Mouse (Mus musculus) embryo, embryonic 9.5 days (tissue): ENCODE measurements at regions not wholly inside any gene's neighbourhood (a gene's known extent, or its start where the extent isn't known, plus 50 kb on each side); places are given as distances from the start of the nearest gene placed in this dataset.
A peak's percentile ranks its signal among the peaks of the same experiment; 100 is the strongest.

Experiments used
- DNase-seq: peaks from one replicate; pipeline ENCODE4 v3.0.0-alpha.2; 2017; ENCODE audit errors: extremely low spot score

- DNase-seq = no peak
These were observed 163.8 kb upstream of the Zfp703 start for GRCm38 (mm10) chr8:26813198-26813815.

GRCm38 (mm10) chr8:26815020-26815584, 162.0 kb upstream of the Zfp703 start:
- DNase-seq = no peak

- no peak for DNase-seq
These were observed 160.1 kb upstream of the Zfp703 start for GRCm38 (mm10) chr8:26816977-26817376.

DNA sequence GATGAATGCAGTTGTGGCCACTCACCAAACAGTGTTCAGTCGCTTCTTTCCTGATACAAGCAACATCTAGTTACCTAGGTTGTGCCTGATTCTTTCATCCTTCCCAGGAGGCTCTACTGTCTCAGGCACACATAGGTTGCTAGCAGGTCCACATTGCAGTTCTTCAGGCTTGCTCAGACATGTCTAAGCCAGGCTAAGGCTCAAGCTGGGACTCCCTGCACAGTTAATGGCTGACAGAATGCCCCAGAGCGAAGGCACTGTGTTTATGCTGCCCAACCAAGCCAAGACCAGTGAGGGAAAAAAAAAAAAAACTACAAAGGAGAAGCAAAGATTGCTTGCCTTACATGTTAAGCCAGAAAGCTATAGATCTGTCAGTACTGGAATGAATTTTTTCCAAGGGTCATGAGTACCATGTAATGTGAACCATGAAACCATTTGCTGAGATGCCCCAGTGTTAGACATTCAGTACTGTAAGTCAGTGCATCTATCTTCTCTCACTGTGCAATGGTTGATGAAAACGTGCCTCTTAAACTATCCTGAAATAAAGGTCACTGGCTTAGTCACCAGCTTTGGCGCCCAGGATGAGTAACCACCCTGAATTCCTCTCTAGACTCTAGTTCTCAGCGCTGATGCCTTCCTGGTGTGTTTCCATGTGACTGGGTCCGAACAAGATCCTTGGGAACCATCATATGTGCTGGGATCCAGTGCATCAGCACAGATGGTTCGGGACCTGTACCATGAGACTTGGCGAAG, 152.8 kb upstream of the Zfp703 start:
- DNase-seq = no peak

DNA sequence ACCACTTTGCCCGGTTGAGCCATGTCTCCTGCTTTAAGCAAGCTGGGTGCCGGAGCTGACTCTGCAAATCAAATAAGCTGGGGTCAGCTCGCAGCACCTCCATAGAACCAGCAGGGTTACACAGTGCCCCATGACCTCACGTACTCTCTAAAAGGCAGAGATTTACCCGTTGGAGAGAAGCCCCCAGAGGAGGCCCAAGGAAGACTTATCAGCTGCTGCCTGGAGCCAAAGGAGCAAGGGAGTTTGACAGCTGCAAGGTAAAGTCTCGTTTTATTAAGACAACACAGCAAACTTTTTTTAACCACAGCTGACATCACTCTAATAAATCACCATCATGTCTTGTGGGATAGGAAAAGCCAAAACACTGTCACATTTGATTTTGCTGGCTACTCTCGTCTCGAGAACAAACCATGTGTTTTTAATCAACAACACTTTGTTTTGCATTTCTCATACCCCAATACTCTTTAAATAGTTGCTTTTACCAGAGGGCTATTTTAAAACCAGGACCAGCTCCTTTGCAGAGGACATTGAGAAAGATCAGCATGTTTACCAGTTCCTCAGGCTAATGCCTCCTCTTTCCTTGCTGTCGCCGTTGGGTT, 148.7 kb upstream of the Zfp703 start:
- no peak for DNase-seq

DNA sequence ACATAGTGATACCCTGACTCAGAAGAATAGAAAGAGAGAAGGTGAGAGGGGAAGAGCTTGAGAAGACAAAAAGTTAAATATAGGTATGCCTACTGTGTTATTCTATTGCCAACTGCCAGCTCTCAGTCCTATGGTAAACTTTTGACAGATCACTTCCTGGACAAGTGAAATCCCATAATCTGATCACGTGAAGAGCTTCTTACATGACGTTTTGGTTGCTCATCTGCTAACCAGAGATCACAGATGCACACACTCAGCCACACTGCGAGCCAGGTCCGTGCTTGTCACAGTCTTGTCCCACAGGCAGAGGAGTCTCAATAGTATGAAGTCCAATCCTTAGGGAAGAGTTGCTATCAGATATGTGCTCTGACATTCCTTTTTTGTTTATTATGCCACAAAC, 147.8 kb upstream of the Zfp703 start:
- no peak for DNase-seq

GRCm38 (mm10) chr8:26831148-26831547, 146.0 kb upstream of the Zfp703 start:
- no peak for DNase-seq

- DNase-seq = no peak
These were observed 145.3 kb upstream of the Zfp703 start for GRCm38 (mm10) chr8:26831790-26832189.

DNA sequence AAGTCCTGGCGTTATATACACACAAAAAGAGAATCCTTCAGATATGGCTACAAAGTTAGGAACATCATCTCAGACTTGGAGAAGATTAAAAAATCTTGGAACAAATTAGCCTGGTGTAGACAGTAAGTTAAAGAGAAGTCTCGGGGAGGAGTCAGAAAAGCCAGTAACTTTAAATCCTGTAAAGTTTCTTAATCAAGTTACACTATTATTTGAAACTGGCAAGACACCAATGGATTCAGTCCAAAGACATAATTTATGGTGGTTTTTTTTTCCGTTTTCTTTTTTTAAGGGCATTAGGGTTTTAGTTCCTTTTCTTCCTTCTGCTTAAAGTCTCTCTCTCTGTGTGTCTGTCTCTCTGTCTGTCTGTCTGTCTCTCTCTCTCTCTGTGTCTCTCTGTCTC, 144.6 kb upstream of the Zfp703 start:
- no peak for DNase-seq

DNA sequence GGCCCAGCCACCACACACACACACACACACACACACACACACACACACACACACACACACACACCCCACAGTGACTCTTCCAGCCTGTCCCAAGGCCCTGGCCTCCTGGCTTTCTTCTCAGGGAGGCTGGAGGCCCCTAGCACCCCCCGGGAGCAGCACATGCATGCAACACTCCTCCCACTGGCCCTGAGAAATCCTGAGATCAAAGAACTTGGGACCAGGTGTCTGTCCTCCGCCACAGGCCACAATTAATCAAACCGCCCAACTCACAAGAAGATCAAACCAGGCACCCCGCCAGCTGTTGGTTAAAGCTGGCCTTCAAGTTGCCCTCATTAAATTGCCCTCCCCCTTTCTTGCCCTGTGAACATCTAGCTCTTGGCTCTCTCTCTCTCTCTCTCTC, 143.8 kb upstream of the Zfp703 start:
- peak; percentile 79 for DNase-seq

- no peak for DNase-seq
These were observed 143.3 kb upstream of the Zfp703 start for GRCm38 (mm10) chr8:26833784-26834183.

- DNase-seq = no peak
These were observed 142.5 kb upstream of the Zfp703 start for GRCm38 (mm10) chr8:26834604-26835003.

- peak; percentile 77 for DNase-seq
These were observed 142.0 kb upstream of the Zfp703 start for GRCm38 (mm10) chr8:26835076-26835475.

- no peak for DNase-seq
These were observed 141.5 kb upstream of the Zfp703 start for GRCm38 (mm10) chr8:26835616-26836015.

- no peak for DNase-seq
These were observed 140.6 kb upstream of the Zfp703 start for GRCm38 (mm10) chr8:26836552-26836951.

DNA sequence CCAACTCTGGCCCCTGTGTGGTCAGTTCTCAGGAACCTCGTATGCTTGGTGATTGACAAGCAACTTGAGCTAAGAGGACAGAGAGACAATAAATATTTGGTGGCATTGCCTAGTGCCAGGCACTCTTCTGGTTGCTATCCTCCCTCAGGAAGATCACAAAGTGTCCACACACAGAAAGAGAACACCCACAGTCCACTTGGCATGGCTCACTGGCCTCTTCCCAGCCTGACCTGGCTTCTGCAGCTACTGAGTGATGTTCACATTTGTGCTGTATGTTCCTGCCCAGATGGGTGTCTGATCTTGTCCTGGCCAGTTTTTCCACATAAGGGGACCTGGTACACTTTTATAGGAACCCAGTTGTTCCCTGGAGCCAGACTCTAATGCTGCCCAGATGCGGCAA, 136.8 kb upstream of the Zfp703 start:
- DNase-seq = no peak

DNA sequence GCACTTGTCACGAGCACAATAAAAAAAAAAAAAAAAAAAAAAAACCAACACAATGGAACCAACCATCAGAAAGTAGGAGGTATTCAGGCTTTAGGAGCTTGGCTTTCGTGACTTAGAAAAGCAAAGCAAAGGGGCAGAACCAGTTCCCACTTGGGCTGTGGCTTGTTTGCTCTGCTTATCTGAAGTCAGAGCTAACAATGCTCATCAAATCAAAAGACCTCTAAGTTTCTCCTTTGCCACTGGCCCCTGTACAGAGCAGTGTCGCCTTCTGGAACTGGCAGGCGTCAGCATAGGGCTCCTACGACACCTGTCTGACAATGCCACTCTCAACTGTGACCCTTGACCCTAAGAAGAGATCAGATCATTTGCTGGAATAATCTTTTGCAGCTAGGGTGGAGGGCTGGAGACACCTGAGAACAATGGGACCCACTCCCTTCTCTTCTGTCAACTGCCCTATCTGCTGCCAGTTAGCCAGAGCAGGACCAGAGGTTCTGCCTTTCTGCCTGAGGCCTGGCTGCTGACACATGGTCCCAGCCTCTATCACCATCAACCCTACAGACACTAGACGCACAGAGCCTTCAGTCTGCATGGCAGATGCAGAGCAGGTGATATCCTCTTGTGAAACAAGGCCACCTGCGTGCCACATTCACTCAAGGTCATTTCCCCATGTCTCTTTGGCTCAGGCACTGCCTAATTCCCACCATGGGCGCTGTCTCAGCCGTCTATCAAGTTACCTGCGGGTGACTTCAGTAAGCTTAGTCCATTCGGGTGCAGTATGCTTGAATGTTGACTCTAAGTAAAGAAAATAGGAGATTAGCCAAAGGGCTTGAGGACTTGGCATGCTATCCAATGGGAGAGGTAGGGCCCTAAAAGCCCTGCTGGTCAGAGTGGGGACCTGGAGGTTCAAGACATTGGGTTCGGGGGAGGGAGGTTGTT, 136.1 kb upstream of the Zfp703 start:
- no peak for DNase-seq

GRCm38 (mm10) chr8:26843714-26844113, 133.4 kb upstream of the Zfp703 start:
- DNase-seq = no peak

DNA sequence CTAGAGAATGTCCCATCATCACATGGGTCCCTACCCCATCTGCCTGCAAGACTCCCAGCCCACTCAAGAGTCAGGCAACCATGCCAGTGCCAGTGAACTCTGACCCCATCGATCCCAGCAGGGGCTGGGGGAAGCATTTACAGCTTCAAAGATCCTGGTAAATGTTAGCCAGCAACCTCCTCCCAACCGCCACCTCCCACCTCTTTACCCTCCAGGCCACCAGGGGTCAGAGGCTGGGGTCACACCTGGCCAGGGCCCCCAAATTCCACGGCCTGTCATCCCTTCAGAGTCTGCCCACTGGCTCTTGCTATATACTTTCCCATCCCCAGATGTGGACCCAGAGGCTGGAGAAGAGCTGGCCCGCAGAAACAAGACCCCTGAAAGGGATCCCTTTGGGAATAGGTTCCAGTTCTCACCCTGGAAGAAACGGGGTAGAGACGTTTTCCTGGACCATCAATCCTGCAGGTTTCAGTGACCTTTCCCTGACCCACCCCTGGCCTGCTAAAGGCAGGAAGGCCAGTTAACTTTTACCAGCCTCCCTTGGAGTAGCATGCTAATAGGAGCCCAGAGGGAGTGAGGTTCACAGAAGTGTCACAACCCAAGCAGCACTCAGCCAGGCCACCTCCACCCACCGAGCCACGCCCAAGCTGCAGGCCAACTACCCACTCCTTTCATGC, 132.9 kb upstream of the Zfp703 start:
- peak; percentile 79 for DNase-seq

- no peak for DNase-seq
These were observed 132.3 kb upstream of the Zfp703 start for GRCm38 (mm10) chr8:26844809-26845143.

- DNase-seq = no peak
These were observed 131.5 kb upstream of the Zfp703 start for GRCm38 (mm10) chr8:26845481-26846194.
